Mouse (Mus musculus) liver, postnatal 0 days (tissue): Measurements from ENCODE around the gene Gal3st3. TPM values are rescaled to one million over a fixed set of nuclear protein-coding genes. Genes with fewer than 3 reads are reported as not detected.
"Not testable (repeated sequence)": the region's sequence is repeated elsewhere in the genome, so short reads cannot be mapped to it uniquely, and the experiment has no call there.

Source experiments
- ATAC-seq: fragments of 200-750 bp; cut with Nextera tagmentation; 2 replicates; pipeline ENCODE4 v1.8.0; 2017; ENCODE audit warnings: mild to moderate bottlenecking, moderate library complexity
- DNase-seq: peaks from one replicate; pipeline ENCODE4 v3.0.0-alpha.2; 2016
- H3K27ac ChIP-seq: fragments of 300-500 bp; sonication (generic); 2 replicates; pipeline ENCODE4 v1.5.1; 2014; ENCODE audit warnings: antibody characterized with exemption, moderate library complexity, mild to moderate bottlenecking, low read depth
- H3K27me3 ChIP-seq: fragments of 300-500 bp; sonication (generic); 2 replicates; pipeline ENCODE4 v1.6.1; 2014; ENCODE audit warnings: low read length, control low read depth, mixed read lengths; ENCODE audit not compliant: insufficient read depth
- H3K36me3 ChIP-seq: fragments of 300-500 bp; sonication (generic); replicated peaks from 2 replicates; pipeline ENCODE4 v1.6.1; 2014; ENCODE audit warnings: mild to moderate bottlenecking, control low read depth, low read length, moderate library complexity, mixed read lengths; ENCODE audit not compliant: insufficient read depth
- H3K4me1 ChIP-seq: fragments of 300-500 bp; sonication (generic); 2 replicates; pipeline ENCODE4 v1.6.1; 2014; ENCODE audit warnings: antibody characterized with exemption, mild to moderate bottlenecking, control low read depth; ENCODE audit not compliant: insufficient read depth
- H3K4me2 ChIP-seq: fragments of 300-500 bp; sonication (generic); 2 replicates; pipeline ENCODE4 v1.6.1; 2014; ENCODE audit warnings: low read depth, mild to moderate bottlenecking, low read length, moderate library complexity, mixed read lengths
- H3K4me3 ChIP-seq: fragments of 300-500 bp; sonication (generic); 2 replicates; pipeline ENCODE4 v1.5.1; 2014; ENCODE audit warnings: low read depth, low read length
- H3K9ac ChIP-seq: fragments of 300-500 bp; sonication (generic); replicated peaks from 2 replicates; pipeline ENCODE4 v1.6.1; 2014; ENCODE audit warnings: mild to moderate bottlenecking, moderate library complexity
- H3K9me3 ChIP-seq: fragments of 300-500 bp; sonication (generic); 2 replicates; pipeline ENCODE4 v1.6.1; 2016; ENCODE audit warnings: mild to moderate bottlenecking, control low read depth, low read length, mixed read lengths
- CTCF ChIP-seq: sonication (generic); IDR thresholded peaks from 2 replicates; pipeline ENCODE4 v1.5.1; 2016; ENCODE audit warnings: antibody characterized with exemption, low read depth
- EP300 ChIP-seq: IDR thresholded peaks from 2 replicates; pipeline ENCODE4 v1.6.1; 2016; ENCODE audit warnings: antibody characterized with exemption, low read depth, mild to moderate bottlenecking
- WGBS: fragments of 180-500 bp; shearing (Covaris S2); extraction: QIAGEN DNeasy Blood & Tissue Kit; methylation state at CpG from one replicate; pipeline ENCODE4 v1.1.7; 2014; ENCODE audit not compliant: insufficient replicate concordance; 5-methylcytosine and 5-hydroxymethylcytosine counted together
- polyA plus RNA-seq: library from polyadenylated mRNA; unstranded; fragments of >200 nt; fragmentation: Nextera tagmentation; extraction: Ambion mirVana; gene quantifications from 2 replicates; pipeline ENCODE4 v1.2.1, GENCODE M21; 2015

The Gal3st3 gene
- polyA plus RNA-seq, 1 experiment from 2014 or later, result not detected

- DNase-seq, result no peak
- Histone ChIP-seq H3K27ac (no peak overlapping the region), H3K4me1 (peaks cover 6% of the 10 kb centered on the region; the same call in 1 of the 2 replicates), H3K4me3 (no peak overlapping the region), H3K4me2 (no peak overlapping the region), H3K27me3 (no peaks in the 10 kb centered on the region), H3K36me3 (no peaks in the 10 kb centered on the region), H3K9ac (no peak overlapping the region), H3K9me3 (no peaks in the 10 kb centered on the region)
- ATAC-seq, result no peak
- no peak for TF ChIP-seq EP300
- no peak for TF ChIP-seq CTCF
- 66% methylated on average over 6 of the region's 6 CpGs for WGBS
Observed at GRCm38 (mm10) chr19:5345297-5346131, 47.4 kb downstream of the Gal3st3 start.

GRCm38 (mm10) chr19:5348064-5348463 is 49.9 kb downstream of the Gal3st3 start:
- H3K4me3 ChIP-seq, result no peak overlapping the region
- peaks cover 6% of the 10 kb centered on the region; the same call in 1 of the 2 replicates for H3K4me1 ChIP-seq
- H3K9me3 ChIP-seq, result no peaks in the 10 kb centered on the region
- H3K27ac ChIP-seq, result no peak overlapping the region
- ATAC-seq (no peak), DNase-seq (no peak)
- WGBS, result 73% methylated on average over 6 of the region's 6 CpGs
- no peak overlapping the region for H3K9ac ChIP-seq
- no peak overlapping the region for H3K4me2 ChIP-seq
- H3K36me3 ChIP-seq, result no peaks in the 10 kb centered on the region
- no peaks in the 10 kb centered on the region for H3K27me3 ChIP-seq
- TF ChIP-seq CTCF (no peak), EP300 (no peak)

GRCm38 (mm10) chr19:5348526-5349501 is 50.7 kb downstream of the Gal3st3 start:
- Histone ChIP-seq H3K9me3 (no peaks in the 10 kb centered on the region), H3K36me3 (no peaks in the 10 kb centered on the region), H3K27ac (no peak overlapping the region), H3K4me1 (peaks cover 6% of the 10 kb centered on the region; the same call in 1 of the 2 replicates), H3K27me3 (no peaks in the 10 kb centered on the region), H3K9ac (peak overlapping the region; percentile 53), H3K4me2 (peak overlapping the region; percentile 70), H3K4me3 (peak overlapping the region; percentile 34)
- ATAC-seq (peak; percentile 62), DNase-seq (peak; percentile 27)
- WGBS, result 5% methylated on average over 34 of the region's 34 CpGs
- TF ChIP-seq CTCF, result peak; percentile 58
- no peak for TF ChIP-seq EP300

GRCm38 (mm10) chr19:5349502-5349873 is 51.4 kb downstream of the Gal3st3 start, which contains the start of gene Cst6:
Cst6 (minus strand) TSS chr19:5349574.
- H3K36me3 ChIP-seq, H3K9me3 ChIP-seq, H3K27ac ChIP-seq, H3K4me1 ChIP-seq, DNase-seq, ATAC-seq, H3K27me3 ChIP-seq: not testable (repeated sequence)
- Histone ChIP-seq H3K9ac (peak within 1 kb of the TSS; percentile 53), H3K4me2 (peak within 1 kb of the TSS; percentile 70), H3K4me3 (peak within 1 kb of the TSS; percentile 34)
- WGBS, result 63% methylated on average over 6 of the region's 6 CpGs

- H3K4me2 ChIP-seq, result no peak overlapping the region
- ATAC-seq, result no peak
- H3K4me1 ChIP-seq, result peaks cover 6% of the 10 kb centered on the region; the same call in 1 of the 2 replicates
- no peak overlapping the region for H3K4me3 ChIP-seq
- WGBS, result 72% methylated on average over 2 of the region's 2 CpGs
- H3K36me3 ChIP-seq, result no peaks in the 10 kb centered on the region
- no peak overlapping the region for H3K9ac ChIP-seq
- no peaks in the 10 kb centered on the region for H3K9me3 ChIP-seq
- no peak for TF ChIP-seq CTCF
- no peak for TF ChIP-seq EP300
- no peak for DNase-seq
- no peak overlapping the region for H3K27ac ChIP-seq
- no peaks in the 10 kb centered on the region for H3K27me3 ChIP-seq
Observed at GRCm38 (mm10) chr19:5353609-5354008, 55.5 kb downstream of the Gal3st3 start.

GRCm38 (mm10) chr19:5356080-5356479 is 57.9 kb downstream of the Gal3st3 start:
- ATAC-seq, result no peak

More at GRCm38 (mm10) chr19:5356080-5356479, 57.9 kb downstream of the Gal3st3 start:
- no peaks in the 10 kb centered on the region for H3K27me3 ChIP-seq
- no peaks in the 10 kb centered on the region for H3K4me1 ChIP-seq
- TF ChIP-seq CTCF (no peak), EP300 (no peak)
- H3K27ac ChIP-seq, result no peak overlapping the region
- no peaks in the 10 kb centered on the region for H3K36me3 ChIP-seq
- no peak overlapping the region for H3K4me2 ChIP-seq
- no peak overlapping the region for H3K4me3 ChIP-seq
- no peaks in the 10 kb centered on the region for H3K9me3 ChIP-seq
- DNase-seq, result no peak
- no peak overlapping the region for H3K9ac ChIP-seq
- no CpG with 5 or more reads among the region's 1 CpGs for WGBS

Other genes starting within 250 kb of the Gal3st3 start
- gene Rin1, start 247.8 kb upstream of the Gal3st3 start, polyA plus RNA-seq, result 0.21 and 0.36 TPM in 2 replicates
- gene Cd248, start 230.3 kb upstream of the Gal3st3 start, polyA plus RNA-seq, result 2.0 and 2.4 TPM in 2 replicates
- gene Tmem151a, start 212.8 kb upstream of the Gal3st3 start, polyA plus RNA-seq, result 0.79 and 0.96 TPM in 2 replicates
- 84.0 and 87.5 TPM in 2 replicates for gene Yif1a, start 209.8 kb upstream of the Gal3st3 start, polyA plus RNA-seq
- gene Cnih2, start 199.8 kb upstream of the Gal3st3 start, polyA plus RNA-seq, result 0.15 and 0.18 TPM in 2 replicates
- gene Rab1b, start 191.3 kb upstream of the Gal3st3 start, polyA plus RNA-seq, result 86.0 and 90.6 TPM in 2 replicates
- gene Klc2, start 179.8 kb upstream of the Gal3st3 start, polyA plus RNA-seq, result 1.3 and 1.5 TPM in 2 replicates
- gene Pacs1, start 25.2 kb upstream of the Gal3st3 start, polyA plus RNA-seq, result 2.6 and 3.3 TPM in 2 replicates
- gene Sf3b2, start 2.9 kb upstream of the Gal3st3 start, polyA plus RNA-seq, result 80.7 and 93.7 TPM in 2 replicates
- not detected in 2 replicates for gene Catsper1, start 37.4 kb downstream of the Gal3st3 start, polyA plus RNA-seq
- not detected in 2 replicates for gene Cst6, start 51.2 kb downstream of the Gal3st3 start, polyA plus RNA-seq
- gene Eif1ad, start 68.4 kb downstream of the Gal3st3 start, polyA plus RNA-seq, result 19.3 and 25.0 TPM in 2 replicates
- gene Banf1, start 68.8 kb downstream of the Gal3st3 start, polyA plus RNA-seq, result 158 and 164 TPM in 2 replicates
- 20.8 and 24.0 TPM in 2 replicates for gene Sart1, start 90.4 kb downstream of the Gal3st3 start, polyA plus RNA-seq
- gene Tsga10ip, start 104.2 kb downstream of the Gal3st3 start, polyA plus RNA-seq, result 0.14 TPM in 1 of 2 replicates, not detected in the other
- 71.5 and 74.2 TPM in 2 replicates for gene Drap1, start 126.6 kb downstream of the Gal3st3 start, polyA plus RNA-seq
- gene AI837181, start 126.8 kb downstream of the Gal3st3 start, polyA plus RNA-seq, result 15.8 and 16.1 TPM in 2 replicates
- gene Fosl1, start 149.2 kb downstream of the Gal3st3 start, polyA plus RNA-seq, result not detected in 2 replicates
- 1.6 and 2.1 TPM in 2 replicates for gene Ccdc85b, start 159.6 kb downstream of the Gal3st3 start, polyA plus RNA-seq
- gene Fibp, start 162.3 kb downstream of the Gal3st3 start, polyA plus RNA-seq, result 35.6 and 35.7 TPM in 2 replicates
- 1.4 and 1.9 TPM in 2 replicates for gene Ctsw, start 170.2 kb downstream of the Gal3st3 start, polyA plus RNA-seq
- gene Efemp2, start 175.6 kb downstream of the Gal3st3 start, polyA plus RNA-seq, result 8.1 and 9.2 TPM in 2 replicates
- gene Mus81, start 190.1 kb downstream of the Gal3st3 start, polyA plus RNA-seq, result 8.6 and 11.9 TPM in 2 replicates
- gene Cfl1, start 192.1 kb downstream of the Gal3st3 start, polyA plus RNA-seq, result 841 and 843 TPM in 2 replicates
- not detected in 2 replicates for gene 1700020D05Rik, start 205.5 kb downstream of the Gal3st3 start, polyA plus RNA-seq
- gene Snx32, start 212.2 kb downstream of the Gal3st3 start, polyA plus RNA-seq, result 2.6 and 3.0 TPM in 2 replicates